Mouse (Mus musculus): ENCODE measurements around the gene Uchl5.

DNA sequence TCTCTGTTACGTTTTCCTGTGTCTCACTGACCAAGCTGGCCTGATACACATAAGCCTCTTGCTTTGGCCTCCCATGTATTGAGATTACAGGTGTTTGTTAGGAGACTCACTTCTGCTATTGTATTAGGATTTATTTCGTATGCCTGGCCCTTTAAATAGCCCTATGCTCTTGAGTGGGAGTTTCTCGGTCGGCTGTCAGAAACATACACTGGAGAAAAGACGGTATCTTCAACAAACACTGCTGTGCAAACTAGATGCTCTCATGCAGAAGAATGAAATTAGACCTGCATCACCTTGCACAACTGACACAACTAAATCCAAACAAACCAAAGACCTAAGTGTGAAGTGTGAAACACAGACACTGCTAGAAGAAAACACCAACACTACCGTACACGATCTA is 4.0 kb upstream of the Uchl5 start:
- TF ChIP-seq CTCF (IDR thresholded peaks at IDR 0.05; ENCODE audit: insufficient read depth, low read depth, low read length), result no peak
- no peak for TF ChIP-seq POLR2A (IDR thresholded peaks at IDR 0.05; ENCODE audit: insufficient read depth, low read depth, low read length)

Data from olfactory bulb, adult 2 months (tissue).